Mouse (Mus musculus) heart, postnatal 0 days (tissue): ENCODE measurements around the gene Plxnb1. TPM values are rescaled to one million over a fixed set of nuclear protein-coding genes. Genes with fewer than 3 reads are reported as not detected.
A peak's percentile ranks its signal among the peaks of the same experiment; 100 is the strongest.

ENCODE experiments used
- ATAC-seq: fragments of 200-750 bp; cut with Nextera tagmentation; 2 replicates; pipeline ENCODE4 v1.8.0; 2017; ENCODE audit warnings: low read depth, moderate number of reproducible peaks, moderate library complexity; ENCODE audit not compliant: insufficient read depth
- DNase-seq: peaks from one replicate; pipeline ENCODE4 v3.0.0-alpha.2; 2016; ENCODE audit warnings: low spot score
- H3K27ac ChIP-seq: fragments of 300-500 bp; sonication (generic); 2 replicates; pipeline ENCODE4 v1.5.1; 2014; ENCODE audit warnings: low read depth, mild to moderate bottlenecking
- H3K27me3 ChIP-seq: fragments of 300-500 bp; sonication (generic); 2 replicates; pipeline ENCODE4 v1.6.1; 2014; ENCODE audit warnings: low read length, mixed read lengths; ENCODE audit not compliant: control insufficient read depth, insufficient read depth
- H3K36me3 ChIP-seq: fragments of 300-500 bp; sonication (generic); replicated peaks from 2 replicates; pipeline ENCODE4 v1.6.1; 2014; ENCODE audit warnings: low read length, mixed read lengths; ENCODE audit not compliant: control insufficient read depth, insufficient read depth
- H3K4me1 ChIP-seq: fragments of 300-500 bp; sonication (generic); 2 replicates; pipeline ENCODE4 v1.6.1; 2014; ENCODE audit warnings: antibody characterized with exemption; ENCODE audit not compliant: control insufficient read depth, insufficient read depth
- H3K4me2 ChIP-seq: fragments of 300-500 bp; sonication (generic); 2 replicates; pipeline ENCODE4 v1.6.1; 2014; ENCODE audit warnings: low read depth, mild to moderate bottlenecking, low read length, moderate library complexity
- H3K4me3 ChIP-seq: fragments of 300-500 bp; sonication (generic); 2 replicates; pipeline ENCODE4 v1.5.1; 2014; ENCODE audit warnings: low read depth, low read length
- H3K9ac ChIP-seq: fragments of 300-500 bp; sonication (generic); replicated peaks from 2 replicates; pipeline ENCODE4 v1.6.1; 2014; ENCODE audit warnings: low read depth, low read length, mixed read lengths
- H3K9me3 ChIP-seq: fragments of 300-500 bp; sonication (generic); replicated peaks from 2 replicates; pipeline ENCODE4 v1.6.1; 2016; ENCODE audit warnings: low read length; ENCODE audit not compliant: control insufficient read depth
- CTCF ChIP-seq: IDR thresholded peaks from 2 replicates; pipeline ENCODE4 v1.5.1; 2016; ENCODE audit warnings: antibody characterized with exemption, control low read depth, low read depth
- EP300 ChIP-seq: IDR thresholded peaks from 2 replicates; pipeline ENCODE4 v1.6.1; 2016; ENCODE audit warnings: antibody characterized with exemption, low read depth
- WGBS: fragments of 180-500 bp; shearing (Covaris S2); extraction: QIAGEN DNeasy Blood & Tissue Kit; methylation state at CpG from one replicate; pipeline ENCODE4 v1.1.7; 2014; 5-methylcytosine and 5-hydroxymethylcytosine counted together
- polyA plus RNA-seq: library from polyadenylated mRNA; unstranded; fragments of >200 nt; fragmentation: Nextera tagmentation; extraction: Ambion mirVana; gene quantifications from 2 replicates; pipeline ENCODE4 v1.2.1, GENCODE M21; 2015
- total RNA-seq: library from RNA; depleted of rRNA; stranded (reverse); fragments of >200 nt; gene quantifications from 2 replicates; pipeline ENCODE4 v1.2.3, GENCODE M21; 2014; ENCODE audit warnings: low replicate concordance

Plxnb1 gene
- total and polyA plus RNA-seq, 2 experiments from 2014 or later, result 3.0 to 54.3 TPM

- Histone ChIP-seq H3K4me2 (peak overlapping the region; percentile 94), H3K9me3 (no peaks in the 10 kb centered on the region), H3K9ac (no peak overlapping the region; the same call in 1 of the 2 replicates), H3K4me3 (peak overlapping the region; percentile 14; the same call in 1 of the 2 replicates), H3K27ac (peak overlapping the region; percentile 88), H3K27me3 (no peaks in the 10 kb centered on the region), H3K36me3 (peaks cover 10% of the 10 kb centered on the region; the same call in 1 of the 2 replicates), H3K4me1 (peaks cover 48% of the 10 kb centered on the region)
- no peak for TF ChIP-seq CTCF
- no peak for DNase-seq
- ATAC-seq, result no peak
- 67% methylated on average over 8 of the region's 8 CpGs for WGBS
These were observed 3.2 kb downstream of the Plxnb1 start for GRCm38 (mm10) chr9:109098366-109098765.

GRCm38 (mm10) chr9:109098969-109099368 lies 3.8 kb downstream of the Plxnb1 start:
- 13% methylated on average over 6 of the region's 6 CpGs for WGBS
- Histone ChIP-seq H3K9ac (no peak overlapping the region; the same call in 1 of the 2 replicates), H3K4me3 (peak overlapping the region; percentile 14; the same call in 1 of the 2 replicates), H3K27me3 (no peaks in the 10 kb centered on the region), H3K4me1 (peaks cover 46% of the 10 kb centered on the region), H3K4me2 (peak overlapping the region; percentile 94), H3K36me3 (peaks cover 10% of the 10 kb centered on the region; the same call in 1 of the 2 replicates), H3K9me3 (no peaks in the 10 kb centered on the region), H3K27ac (peak overlapping the region; percentile 88)
- DNase-seq, result peak; percentile 79
- peak; percentile 68 for ATAC-seq
- no peak for TF ChIP-seq CTCF
- 0 out of 2 replicates have a peak, but pooled peaks have one; percentile 22 for TF ChIP-seq EP300

GRCm38 (mm10) chr9:109100307-109100928 lies 5.2 kb downstream of the Plxnb1 start:
- Histone ChIP-seq H3K4me2 (no peak overlapping the region), H3K4me1 (peaks cover 45% of the 10 kb centered on the region), H3K27me3 (no peaks in the 10 kb centered on the region), H3K27ac (no peak overlapping the region), H3K36me3 (peaks cover 18% of the 10 kb centered on the region), H3K9ac (no peak overlapping the region), H3K9me3 (no peaks in the 10 kb centered on the region), H3K4me3 (no peak overlapping the region)
- TF ChIP-seq EP300 (no peak), CTCF (no peak)
- DNase-seq (no peak), ATAC-seq (no peak)
- WGBS, result 80% methylated on average over 20 of the region's 20 CpGs

- TF ChIP-seq EP300, result no peak
- TF ChIP-seq CTCF, result no peak
- Histone ChIP-seq H3K4me2 (no peak overlapping the region), H3K9me3 (no peaks in the 10 kb centered on the region), H3K4me1 (peaks cover 33% of the 10 kb centered on the region), H3K27me3 (no peaks in the 10 kb centered on the region), H3K36me3 (peaks cover 34% of the 10 kb centered on the region), H3K4me3 (no peak overlapping the region), H3K27ac (no peak overlapping the region), H3K9ac (no peak overlapping the region; the same call in 1 of the 2 replicates)
- ATAC-seq (no peak), DNase-seq (no peak)
- WGBS, result 92% methylated on average over 5 of the region's 5 CpGs
These were observed 6.8 kb downstream of the Plxnb1 start for GRCm38 (mm10) chr9:109101933-109102445.

- Histone ChIP-seq H3K36me3 (peaks cover 39% of the 10 kb centered on the region), H3K4me3 (no peak overlapping the region), H3K4me1 (peaks cover 28% of the 10 kb centered on the region), H3K4me2 (no peak overlapping the region), H3K27me3 (no peaks in the 10 kb centered on the region), H3K27ac (no peak overlapping the region), H3K9ac (no peak overlapping the region; the same call in 1 of the 2 replicates), H3K9me3 (no peaks in the 10 kb centered on the region)
- DNase-seq (no peak), ATAC-seq (no peak)
- WGBS, result 78% methylated on average over 3 of the region's 3 CpGs
- no peak for TF ChIP-seq CTCF
- no peak for TF ChIP-seq EP300
These were observed 7.4 kb downstream of the Plxnb1 start for GRCm38 (mm10) chr9:109102541-109102940.
